Mouse (Mus musculus): ENCODE results near the gene Dnajb4.

DNA sequence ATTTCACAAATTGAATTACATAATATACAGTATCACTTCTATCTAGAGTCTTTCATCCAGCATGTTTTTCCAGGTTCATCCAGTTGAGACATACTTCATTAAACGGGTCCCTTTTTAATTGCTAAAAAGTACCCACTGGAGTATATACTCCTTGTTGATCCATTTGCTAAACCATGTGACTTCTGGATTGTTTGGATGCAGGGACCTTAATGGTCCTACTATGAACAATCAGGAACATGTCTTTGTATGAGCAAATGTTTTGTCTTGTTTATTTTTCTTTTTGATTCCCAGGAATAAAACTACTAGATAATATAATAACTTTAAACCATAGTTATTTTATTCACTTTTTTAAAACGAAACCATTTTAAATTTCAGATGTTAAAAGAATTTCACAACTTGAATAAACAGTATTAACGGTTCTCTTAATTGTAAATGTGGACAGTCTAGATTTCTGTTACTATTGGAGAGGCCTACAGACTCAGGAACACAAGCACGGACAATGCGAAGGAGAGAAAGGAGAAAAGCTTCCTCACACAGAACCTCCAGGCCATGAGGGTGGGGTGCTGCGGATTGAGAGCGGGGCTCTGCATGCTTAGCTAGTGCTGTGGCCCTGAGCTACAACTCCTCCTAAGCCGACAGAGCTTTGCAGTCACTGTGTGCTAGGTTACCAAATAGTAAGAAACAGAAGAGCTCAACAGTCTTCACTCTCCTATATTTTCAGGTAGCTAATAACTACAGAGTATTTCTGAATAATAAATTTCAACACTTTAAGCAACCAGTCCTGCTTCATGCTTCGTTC lies 19.2 kb downstream of the Dnajb4 start:
- no peak for TF ChIP-seq CTCF (IDR thresholded peaks at IDR 0.05; ENCODE audit: extremely low read depth, insufficient read length, insufficient replicate concordance, low read depth, low read length)
- TF ChIP-seq POLR2A (IDR thresholded peaks at IDR 0.05; ENCODE audit: low read depth, low read length), result no peak
